Mouse (Mus musculus) lung, embryonic 16.5 days (tissue): ENCODE measurements around the gene Hist1h2bq. TPM values are rescaled to one million over a fixed set of nuclear protein-coding genes. Genes with fewer than 3 reads are reported as not detected.
A peak's percentile ranks its signal among the peaks of the same experiment; 100 is the strongest.
"Not testable (repeated sequence)": the region's sequence is repeated elsewhere in the genome, so short reads cannot be mapped to it uniquely, and the experiment has no call there.

Source experiments
- ATAC-seq: fragments of 200-750 bp; cut with Nextera tagmentation; 2 replicates; pipeline ENCODE4 v1.8.0; 2017; ENCODE audit warnings: low read depth, mild to moderate bottlenecking, moderate library complexity
- H3K27ac ChIP-seq: fragments of 300-500 bp; sonication (generic); 2 replicates; pipeline ENCODE4 v1.5.1; 2014; ENCODE audit warnings: mild to moderate bottlenecking, control low read depth, low read length
- H3K27me3 ChIP-seq: fragments of 300-500 bp; sonication (generic); 2 replicates; pipeline ENCODE4 v1.6.1; 2014; ENCODE audit warnings: low read depth, low read length, mixed read lengths; ENCODE audit not compliant: control insufficient read depth, insufficient read depth
- H3K36me3 ChIP-seq: fragments of 300-500 bp; sonication (generic); 2 replicates; pipeline ENCODE4 v1.6.1; 2014; ENCODE audit warnings: low read length; ENCODE audit not compliant: control insufficient read depth, insufficient read depth
- H3K4me1 ChIP-seq: fragments of 300-500 bp; sonication (generic); replicated peaks from 2 replicates; pipeline ENCODE4 v1.6.1; 2014; ENCODE audit warnings: low read length, mixed read lengths; ENCODE audit not compliant: control insufficient read depth, insufficient read depth
- H3K4me2 ChIP-seq: fragments of 300-500 bp; sonication (generic); 2 replicates; pipeline ENCODE4 v1.6.1; 2014; ENCODE audit warnings: low read depth, low read length, control low read depth
- H3K4me3 ChIP-seq: fragments of 300-500 bp; sonication (generic); 2 replicates; pipeline ENCODE4 v1.5.1; 2014; ENCODE audit warnings: mild to moderate bottlenecking, low read length, control low read depth
- H3K9ac ChIP-seq: fragments of 300-500 bp; sonication (generic); 2 replicates; pipeline ENCODE4 v1.6.1; 2014; ENCODE audit warnings: low read length, control low read depth
- H3K9me3 ChIP-seq: fragments of 300-500 bp; sonication (generic); 2 replicates; pipeline ENCODE4 v1.6.1; 2016; ENCODE audit warnings: low read length; ENCODE audit not compliant: control insufficient read depth
- whole genome bisulfite sequencing: fragments of 180-500 bp; shearing (Covaris S2); extraction: QIAGEN DNeasy Blood & Tissue Kit; methylation state at CpG from one replicate; pipeline ENCODE4 v1.1.7; 2014; 5-methylcytosine and 5-hydroxymethylcytosine counted together
- polyA plus RNA-seq: library from polyadenylated mRNA; unstranded; fragments of >200 nt; fragmentation: Nextera tagmentation; extraction: Ambion mirVana; gene quantifications from 2 replicates; pipeline ENCODE4 v1.2.1, GENCODE M21; 2015

Gene Hist1h2bq
- polyA plus RNA-seq, 1 experiment from 2014 or later = 24.2 TPM

DNA sequence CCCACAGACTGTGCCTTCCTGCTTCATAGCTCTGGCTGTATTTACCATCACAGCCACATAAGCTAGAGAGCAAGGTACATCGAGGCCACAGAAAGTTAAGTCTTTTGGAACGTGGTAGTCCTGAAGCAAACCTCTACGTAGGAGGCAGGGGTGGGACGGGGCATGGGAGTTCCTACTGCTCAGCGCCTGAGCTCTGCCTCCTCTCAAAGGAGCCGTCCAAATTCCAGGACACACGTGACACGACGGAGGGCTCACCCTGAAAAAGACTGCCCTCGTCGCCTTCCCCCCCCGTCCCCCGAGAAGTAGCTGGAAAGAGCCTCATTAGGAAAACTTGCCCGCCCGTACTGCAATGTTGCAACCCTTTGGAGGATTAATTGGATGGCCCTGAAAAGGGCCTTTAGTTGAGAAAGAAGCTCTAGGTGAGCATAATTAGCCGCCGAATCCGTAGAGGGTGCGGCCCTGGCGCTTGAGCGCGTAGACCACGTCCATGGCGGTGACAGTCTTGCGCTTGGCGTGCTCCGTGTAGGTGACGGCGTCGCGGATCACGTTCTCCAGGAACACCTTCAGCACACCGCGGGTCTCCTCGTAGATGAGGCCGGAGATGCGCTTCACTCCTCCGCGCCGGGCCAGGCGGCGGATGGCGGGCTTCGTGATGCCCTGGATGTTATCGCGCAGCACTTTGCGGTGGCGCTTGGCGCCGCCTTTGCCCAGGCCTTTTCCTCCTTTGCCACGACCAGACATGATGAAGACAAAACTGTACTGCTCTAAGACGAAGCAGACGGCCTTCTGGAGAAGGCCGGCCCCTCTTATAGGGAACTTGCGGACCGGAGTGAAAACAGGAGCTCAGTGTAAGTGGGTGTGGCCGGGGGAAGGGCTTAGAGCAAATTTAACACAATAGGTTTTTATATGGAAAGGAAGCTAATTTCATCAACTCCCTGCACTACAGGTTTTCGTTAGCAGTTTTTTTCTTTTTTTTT is 21.7 kb upstream of the Hist1h2bq start, which contains the start of gene Hist1h4n:
Gene Hist1h4n (minus strand): TSS at position 779 of the 977 bp plus-strand sequence.
- 0 out of 2 replicates have a peak within 1 kb of the TSS, but pooled peaks have one; percentile 15 for H3K4me3 ChIP-seq
- 0 out of 2 replicates have a peak within 1 kb of the TSS, but pooled peaks have one; percentile 46 for H3K27ac ChIP-seq
- H3K27me3 ChIP-seq, H3K36me3 ChIP-seq, H3K4me1 ChIP-seq, H3K9ac ChIP-seq, H3K9me3 ChIP-seq: not testable (repeated sequence)
- H3K4me2 ChIP-seq = peak within 1 kb of the TSS; percentile 35
- WGBS = 2% methylated on average over 19 of the region's 58 CpGs
- ATAC-seq = peak; percentile 86

DNA sequence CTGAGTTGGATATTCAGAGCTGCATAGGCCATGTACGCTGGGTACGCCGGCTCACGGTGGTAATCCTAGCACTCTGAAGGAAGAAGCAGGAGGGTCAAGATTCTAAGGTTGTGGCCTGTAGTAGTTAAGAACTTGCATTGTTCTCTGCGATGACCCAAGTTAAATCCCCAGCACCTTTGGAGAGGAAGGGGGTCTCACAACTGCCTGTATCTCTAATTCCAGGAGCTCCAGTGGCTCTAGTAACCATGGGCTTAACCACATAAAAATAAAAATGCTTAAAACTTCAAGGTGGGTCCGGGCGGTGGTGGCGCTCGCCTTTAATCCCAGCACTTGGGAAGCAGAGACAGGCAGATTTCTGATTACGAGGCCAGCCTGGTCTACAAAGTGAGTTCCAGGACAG is 20.3 kb upstream of the Hist1h2bq start:
- H3K9ac ChIP-seq = no peak overlapping the region
- H3K4me3 ChIP-seq = no peak overlapping the region
- no peaks in the 10 kb centered on the region for H3K9me3 ChIP-seq
- no peaks in the 10 kb centered on the region for H3K27me3 ChIP-seq
- H3K4me1 ChIP-seq = no peaks in the 10 kb centered on the region
- no peak for ATAC-seq
- WGBS = 80% methylated on average over 10 of the region's 10 CpGs
- H3K36me3 ChIP-seq = no peaks in the 10 kb centered on the region
- H3K4me2 ChIP-seq = no peak overlapping the region
- peak overlapping the region; percentile 8; the same call in 1 of the 2 replicates for H3K27ac ChIP-seq

DNA sequence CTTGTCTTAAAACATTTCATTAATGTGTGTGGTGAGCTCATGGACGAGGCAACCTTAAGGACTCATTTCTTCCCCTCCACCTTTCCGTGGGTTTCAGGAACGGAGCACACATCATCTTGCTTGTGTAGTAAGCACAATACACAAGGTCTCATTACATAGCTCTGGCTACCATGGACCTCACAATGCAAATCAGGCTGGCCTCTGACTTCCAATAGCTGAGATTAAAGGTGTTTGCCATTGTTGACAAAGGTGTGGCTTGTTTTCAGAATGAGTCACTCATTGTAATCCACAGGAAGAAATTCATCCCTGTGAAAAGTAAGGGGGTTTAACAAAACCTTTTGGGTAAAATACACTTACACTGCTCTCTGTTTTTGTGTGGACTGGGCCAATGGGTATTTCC is 18.5 kb upstream of the Hist1h2bq start:
- H3K9me3 ChIP-seq = no peaks in the 10 kb centered on the region
- H3K9ac ChIP-seq = no peak overlapping the region
- H3K27me3 ChIP-seq = no peaks in the 10 kb centered on the region
- no peak overlapping the region for H3K4me2 ChIP-seq
- no peak for ATAC-seq
- no peaks in the 10 kb centered on the region for H3K36me3 ChIP-seq
- WGBS = 69% methylated on average over 3 of the region's 3 CpGs
- H3K4me3 ChIP-seq = no peak overlapping the region
- no peak overlapping the region for H3K27ac ChIP-seq
- H3K4me1 ChIP-seq = no peaks in the 10 kb centered on the region

GRCm38 (mm10) chr13:21820082-21820890 is 10.3 kb upstream of the Hist1h2bq start:
- H3K9ac ChIP-seq, H3K9me3 ChIP-seq, H3K36me3 ChIP-seq, H3K4me3 ChIP-seq, H3K4me1 ChIP-seq, H3K4me2 ChIP-seq, H3K27ac ChIP-seq, ATAC-seq, H3K27me3 ChIP-seq: not testable (repeated sequence)
- WGBS = 65% methylated on average over 6 of the region's 16 CpGs

DNA sequence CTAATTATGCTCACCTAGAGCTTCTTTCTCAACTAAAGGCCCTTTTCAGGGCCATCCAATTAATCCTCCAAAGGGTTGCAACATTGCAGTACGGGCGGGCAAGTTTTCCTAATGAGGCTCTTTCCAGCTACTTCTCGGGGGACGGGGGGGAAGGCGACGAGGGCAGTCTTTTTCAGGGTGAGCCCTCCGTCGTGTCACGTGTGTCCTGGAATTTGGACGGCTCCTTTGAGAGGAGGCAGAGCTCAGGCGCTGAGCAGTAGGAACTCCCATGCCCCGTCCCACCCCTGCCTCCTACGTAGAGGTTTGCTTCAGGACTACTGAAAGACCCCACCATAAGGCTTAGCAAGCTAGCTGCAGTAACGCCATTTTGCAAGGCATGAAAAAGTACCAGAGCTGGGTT is 2.1 kb upstream of the Hist1h2bq start:
- 0 out of 2 replicates have a peak overlapping the region, but pooled peaks have one; percentile 35 for H3K4me2 ChIP-seq

DNA sequence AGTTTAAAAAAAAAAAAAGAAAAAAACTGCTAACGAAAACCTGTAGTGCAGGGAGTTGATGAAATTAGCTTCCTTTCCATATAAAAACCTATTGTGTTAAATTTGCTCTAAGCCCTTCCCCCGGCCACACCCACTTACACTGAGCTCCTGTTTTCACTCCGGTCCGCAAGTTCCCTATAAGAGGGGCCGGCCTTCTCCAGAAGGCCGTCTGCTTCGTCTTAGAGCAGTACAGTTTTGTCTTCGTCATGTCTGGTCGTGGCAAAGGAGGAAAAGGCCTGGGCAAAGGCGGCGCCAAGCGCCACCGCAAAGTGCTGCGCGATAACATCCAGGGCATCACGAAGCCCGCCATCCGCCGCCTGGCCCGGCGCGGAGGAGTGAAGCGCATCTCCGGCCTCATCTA is 1.5 kb upstream of the Hist1h2bq start, which contains the start of gene Hist1h4m:
Gene Hist1h4m (plus strand): TSS at position 208 of the 400 bp plus-strand sequence.
- 0 out of 2 replicates have a peak within 1 kb of the TSS, but pooled peaks have one; percentile 35 for H3K4me2 ChIP-seq
- not testable (repeated sequence) for H3K27me3 ChIP-seq, H3K36me3 ChIP-seq, H3K4me1 ChIP-seq, H3K9ac ChIP-seq, H3K9me3 ChIP-seq
- H3K27ac ChIP-seq = peak within 1 kb of the TSS; percentile 49
- no CpG with 5 or more reads among the region's 24 CpGs for WGBS
- ATAC-seq = peak; percentile 67
- H3K4me3 ChIP-seq = 0 out of 2 replicates have a peak within 1 kb of the TSS, but pooled peaks have one; percentile 13

More for the DNA sequence above, 2.1 kb upstream of the Hist1h2bq start:
- Histone ChIP-seq H3K4me3 (0 out of 2 replicates have a peak overlapping the region, but pooled peaks have one; percentile 13), H3K27ac (peak overlapping the region; percentile 49)
- WGBS = under 1% methylated on average over 11 of the region's 14 CpGs
- not testable (repeated sequence) for H3K9me3 ChIP-seq, H3K36me3 ChIP-seq, H3K27me3 ChIP-seq, H3K4me1 ChIP-seq, H3K9ac ChIP-seq
- ATAC-seq = peak; percentile 57

- H3K9ac ChIP-seq, H3K27ac ChIP-seq, H3K4me3 ChIP-seq, H3K27me3 ChIP-seq, H3K36me3 ChIP-seq, H3K9me3 ChIP-seq, H3K4me2 ChIP-seq, H3K4me1 ChIP-seq: not testable (repeated sequence)
- ATAC-seq = peak; percentile 15
- no CpG with 5 or more reads among the region's 8 CpGs for WGBS
Observed at GRCm38 (mm10) chr13:21811074-21811473, 1.1 kb upstream of the Hist1h2bq start.

DNA sequence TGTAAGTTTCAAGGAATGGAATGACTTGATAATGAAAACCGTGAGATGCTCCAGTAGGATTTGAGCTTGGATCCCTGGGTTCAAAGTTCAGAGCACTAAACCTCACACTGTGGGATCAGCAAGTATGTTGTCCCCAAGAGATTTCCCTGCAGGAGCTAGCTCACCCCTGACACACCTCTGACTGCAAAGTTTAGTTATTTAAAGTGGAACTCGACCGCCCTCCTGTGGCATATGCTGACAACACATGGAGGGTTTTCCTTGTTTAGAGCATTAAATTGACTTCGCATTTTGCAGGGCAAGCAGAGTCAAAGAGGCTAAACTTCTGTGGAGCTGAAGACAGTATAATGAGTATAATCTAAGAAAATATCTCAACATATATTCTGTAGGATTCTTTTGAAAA is 6.9 kb downstream of the Hist1h2bq start:
- H3K9ac ChIP-seq, H3K4me2 ChIP-seq, H3K27me3 ChIP-seq, H3K27ac ChIP-seq, H3K4me1 ChIP-seq, H3K9me3 ChIP-seq, H3K36me3 ChIP-seq, H3K4me3 ChIP-seq: not testable (repeated sequence)
- no CpG with 5 or more reads among the region's 4 CpGs for WGBS
- peak; percentile 80 for ATAC-seq

- not testable (repeated sequence) for H3K4me1 ChIP-seq, H3K27me3 ChIP-seq, ATAC-seq, H3K4me2 ChIP-seq, H3K4me3 ChIP-seq, H3K36me3 ChIP-seq, H3K9ac ChIP-seq, H3K9me3 ChIP-seq, H3K27ac ChIP-seq
Observed at GRCm38 (mm10) chr13:21797163-21797562, 12.8 kb downstream of the Hist1h2bq start.
